Mouse (Mus musculus) thymus, adult 2 months (tissue): ENCODE results near the gene Prepl. TPM values are rescaled to one million over a fixed set of nuclear protein-coding genes. Genes with fewer than 3 reads are reported as not detected.

Source experiments
- DNase-seq: peaks from one replicate; pipeline ENCODE4 v3.0.0; 2021
- H3K27ac ChIP-seq: fragments of 200-500 bp; 2 replicates; pipeline ENCODE4 v1.5.1; 2012; ENCODE audit warnings: low read length, control low read depth; ENCODE audit not compliant: control insufficient read depth, insufficient read depth
- H3K27me3 ChIP-seq: fragments of 200-500 bp; 2 replicates; pipeline ENCODE4 v1.6.1; 2012; ENCODE audit warnings: mild to moderate bottlenecking, low read length, moderate library complexity, mixed read lengths; ENCODE audit not compliant: control insufficient read depth, insufficient read depth
- H3K36me3 ChIP-seq: fragments of 200-500 bp; 2 replicates; pipeline ENCODE4 v1.6.1; 2012; ENCODE audit warnings: mild to moderate bottlenecking, low read length, moderate library complexity; ENCODE audit not compliant: control insufficient read depth, insufficient read depth
- H3K4me1 ChIP-seq: fragments of 200-500 bp; replicated peaks from 2 replicates; pipeline ENCODE4 v1.6.1; 2012; ENCODE audit warnings: low read length; ENCODE audit not compliant: control insufficient read depth, insufficient read depth
- H3K4me3 ChIP-seq: fragments of 200-500 bp; 2 replicates; pipeline ENCODE4 v1.5.1; 2012; ENCODE audit warnings: mild to moderate bottlenecking, low read length, control low read depth, moderate library complexity; ENCODE audit not compliant: control insufficient read depth, insufficient read depth
- CTCF ChIP-seq: fragments of 200-500 bp; IDR thresholded peaks from 2 replicates; pipeline ENCODE4 v1.5.1; 2012; ENCODE audit warnings: mild to moderate bottlenecking, control low read depth, low read length, moderate library complexity, borderline replicate concordance; ENCODE audit not compliant: control insufficient read depth, poor library complexity, insufficient read depth; ENCODE audit errors: extremely low read depth
- POLR2A ChIP-seq: fragments of 200-500 bp; IDR thresholded peaks from 2 replicates; pipeline ENCODE4 v1.6.1; 2012; ENCODE audit warnings: mild to moderate bottlenecking, low read length, control low read depth, moderate library complexity; ENCODE audit not compliant: control insufficient read depth, poor library complexity, insufficient read depth; ENCODE audit errors: extremely low read depth
- WGBS: fragments of 180-500 bp; shearing (Covaris S2); methylation state at CpG from one replicate; pipeline ENCODE4 v1.1.7; 2018; 5-methylcytosine and 5-hydroxymethylcytosine counted together
- polyA plus RNA-seq: library from polyadenylated mRNA; depleted of rRNA; stranded (reverse); fragments of >200 nt; gene quantifications from 2 replicates; pipeline ENCODE4 v1.2.3, GENCODE M21; 2012

Gene Prepl
- polyA plus RNA-seq, 1 experiment, result 11.6 TPM

DNA sequence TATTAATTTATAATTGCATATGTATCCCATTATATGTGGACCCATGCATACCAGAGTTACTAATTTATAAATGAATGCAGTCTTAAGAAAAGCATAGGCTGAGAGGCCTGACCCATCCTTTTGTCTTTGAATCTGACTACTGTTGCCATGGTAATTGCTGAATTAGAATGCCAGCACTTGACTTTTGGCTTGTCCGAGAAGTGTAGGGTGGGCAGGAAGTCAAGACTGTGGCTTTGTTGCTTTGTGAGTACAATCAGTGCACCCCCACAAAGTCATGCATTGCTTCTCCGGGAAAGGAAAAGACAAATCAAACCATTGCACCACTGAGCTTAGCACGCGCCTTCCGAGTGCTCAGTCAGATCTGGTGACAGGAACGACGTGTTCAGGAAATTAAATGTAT is 11.7 kb upstream of the Prepl start:
- H3K27ac ChIP-seq, result no peak overlapping the region
- H3K36me3 ChIP-seq, result peaks cover 17% of the 10 kb centered on the region; the same call in 1 of the 2 replicates
- TF ChIP-seq POLR2A (no peak), CTCF (no peak)
- no peak overlapping the region for H3K4me3 ChIP-seq
- H3K27me3 ChIP-seq, result no peaks in the 10 kb centered on the region
- H3K4me1 ChIP-seq, result no peaks in the 10 kb centered on the region
- DNase-seq, result no peak
- WGBS, result 90% methylated on average over 7 of the region's 7 CpGs

GRCm38 (mm10) chr17:85100232-85100631 is 10.2 kb upstream of the Prepl start:
- no peak overlapping the region for H3K27ac ChIP-seq
- no peaks in the 10 kb centered on the region for H3K27me3 ChIP-seq
- H3K4me3 ChIP-seq, result no peak overlapping the region
- TF ChIP-seq POLR2A, result no peak
- TF ChIP-seq CTCF, result no peak
- H3K36me3 ChIP-seq, result peaks cover 17% of the 10 kb centered on the region; the same call in 1 of the 2 replicates
- WGBS, result 90% methylated on average over 3 of the region's 3 CpGs
- no peaks in the 10 kb centered on the region for H3K4me1 ChIP-seq
- no peak for DNase-seq

DNA sequence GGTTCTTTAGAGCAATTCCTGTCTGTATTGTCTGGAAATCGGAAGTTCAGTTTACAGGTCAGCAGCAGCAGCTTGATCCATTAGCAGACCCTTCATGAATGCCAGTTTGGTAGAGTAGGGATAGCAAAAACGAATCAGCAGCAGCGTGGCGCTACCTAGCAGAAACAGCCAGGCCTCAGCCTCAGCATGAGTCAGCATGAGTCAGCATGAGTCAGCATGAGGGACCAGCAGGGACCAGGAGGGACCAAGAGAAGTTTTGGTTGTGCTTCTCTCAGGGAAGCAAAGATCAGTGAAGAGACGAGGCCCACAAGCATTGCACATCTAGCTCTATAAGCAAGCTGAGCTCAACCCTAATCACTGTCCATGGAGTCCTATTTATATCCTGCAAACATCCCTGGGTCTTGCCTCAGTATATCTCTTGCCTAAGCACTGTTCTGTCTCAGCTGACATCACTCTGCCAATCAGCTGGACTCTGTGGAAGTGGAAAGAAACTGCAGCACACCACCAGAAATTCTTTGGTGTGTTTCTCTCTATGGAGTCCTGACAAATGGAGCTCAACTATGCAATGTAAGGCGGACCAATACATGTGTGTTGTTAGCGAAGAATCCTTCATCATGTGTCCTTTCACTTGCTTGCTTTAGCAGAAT is 8.8 kb upstream of the Prepl start:
- Histone ChIP-seq H3K36me3 (peaks cover 17% of the 10 kb centered on the region; the same call in 1 of the 2 replicates), H3K4me3 (no peak overlapping the region), H3K4me1 (no peaks in the 10 kb centered on the region), H3K27ac (no peak overlapping the region), H3K27me3 (no peaks in the 10 kb centered on the region)
- WGBS, result 96% methylated on average over 7 of the region's 7 CpGs
- no peak for DNase-seq
- TF ChIP-seq POLR2A (no peak), CTCF (no peak)

DNA sequence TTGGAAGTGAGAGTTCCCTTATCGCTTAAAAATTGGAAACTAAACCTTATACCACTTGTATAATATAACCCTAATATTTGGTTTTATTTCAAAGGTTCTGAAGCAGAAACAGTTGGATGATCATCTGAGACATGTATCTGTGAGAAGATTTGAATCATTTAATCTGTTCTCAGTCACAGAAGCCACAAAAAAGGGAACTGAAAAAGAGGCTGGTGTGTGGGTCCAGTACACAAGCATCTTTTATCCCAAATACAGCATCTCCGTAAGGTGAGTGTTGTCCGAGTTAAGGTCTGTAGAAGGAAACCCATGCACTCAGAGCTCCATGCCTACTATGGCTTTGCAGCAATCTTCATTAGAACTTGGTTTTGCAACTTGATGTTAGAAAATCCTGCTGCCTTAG is 6.4 kb upstream of the Prepl start:
- no peak for DNase-seq
- no peak for TF ChIP-seq POLR2A
- no peak for TF ChIP-seq CTCF
- 89% methylated on average over 3 of the region's 3 CpGs for WGBS
- Histone ChIP-seq H3K36me3 (peaks cover 17% of the 10 kb centered on the region; the same call in 1 of the 2 replicates), H3K4me1 (no peaks in the 10 kb centered on the region), H3K27me3 (no peaks in the 10 kb centered on the region), H3K27ac (no peak overlapping the region), H3K4me3 (no peak overlapping the region)

- peaks cover 4% of the 10 kb centered on the region for H3K4me1 ChIP-seq
- H3K4me3 ChIP-seq, result no peak overlapping the region
- no peaks in the 10 kb centered on the region for H3K36me3 ChIP-seq
- H3K27ac ChIP-seq, result no peak overlapping the region
- H3K27me3 ChIP-seq, result no peaks in the 10 kb centered on the region
- DNase-seq, result no peak
- TF ChIP-seq POLR2A (no peak), CTCF (no peak)
- WGBS, result 97% methylated on average over 6 of the region's 6 CpGs
Observed at GRCm38 (mm10) chr17:85091762-85092161, 1.7 kb upstream of the Prepl start.

DNA sequence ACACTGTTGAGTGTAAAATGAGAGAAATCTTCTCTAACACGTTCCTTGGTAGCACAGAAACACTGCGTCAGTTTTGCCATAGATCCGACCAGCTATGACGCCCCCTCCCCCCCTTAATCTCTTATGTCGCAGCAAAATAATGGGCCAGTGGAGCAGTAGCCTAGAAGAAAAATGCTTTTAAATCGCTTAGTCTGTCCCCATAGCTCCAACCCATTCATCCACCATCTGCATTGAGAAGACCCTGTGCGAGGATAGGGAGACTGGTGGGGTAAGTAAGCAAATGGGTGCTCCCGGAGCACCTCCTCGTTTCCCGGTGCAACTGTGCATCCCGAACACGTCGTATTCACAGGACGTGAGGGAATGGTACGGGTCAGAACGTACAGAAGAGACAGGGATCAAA is 420 bp downstream of the Prepl start:
- WGBS, result 1% methylated on average over 16 of the region's 16 CpGs
- DNase-seq, result peak; percentile 19
- Histone ChIP-seq H3K4me1 (peaks cover 4% of the 10 kb centered on the region), H3K36me3 (no peaks in the 10 kb centered on the region), H3K27ac (no peak overlapping the region), H3K27me3 (no peaks in the 10 kb centered on the region), H3K4me3 (peak overlapping the region; percentile 76)
- no peak for TF ChIP-seq CTCF
- TF ChIP-seq POLR2A, result no peak
